Comparison of ENCODE assay signal across 8 mouse cellular contexts in genomic region chr8:46739956-46740512, GRCm38 (mm10). TPM values are rescaled to one million over a fixed set of nuclear protein-coding genes. Genes with fewer than 3 reads are reported as not detected.
A peak's percentile ranks its signal among the peaks of the same experiment; 100 is the strongest.
DNase-seq lines count a peak whose midpoint lies in the region; ATAC-seq lines count a peak whose summit lies in the region.

No protein-coding gene starts in this region.

- peak overlapping the region; percentile 89 for H3K9ac ChIP-seq in heart, embryonic 16.5 days (ENCODE audit: low read length)

- peaks cover 24% of the 10 kb centered on the region for H3K4me1 ChIP-seq in heart, embryonic 16.5 days (ENCODE audit: control insufficient read depth, insufficient read depth, low read length)
- H3K4me1 ChIP-seq in midbrain, embryonic 10.5 days, result peaks cover 24% of the 10 kb centered on the region

- peaks cover 6% of the 10 kb centered on the region; the same call in 1 of the 2 replicates for H3K9me3 ChIP-seq in heart, embryonic 16.5 days (replicated peaks; ENCODE audit: control insufficient read depth, low read length)
- peaks cover 7% of the 10 kb centered on the region; the same call in 1 of the 2 replicates for H3K9me3 ChIP-seq in midbrain, embryonic 10.5 days (replicated peaks)

- H3K36me3 ChIP-seq in heart, embryonic 16.5 days (ENCODE audit: control insufficient read depth, insufficient read depth), result no peaks in the 10 kb centered on the region
- 0 out of 2 replicates have a peak, but pooled peaks cover 4% of the 10 kb centered on the region for H3K36me3 ChIP-seq in midbrain, embryonic 10.5 days

- peak overlapping the region; percentile 80 for H3K4me3 ChIP-seq in heart, embryonic 16.5 days (ENCODE audit: low read length)
- peak overlapping the region; percentile 93 for H3K4me3 ChIP-seq in midbrain, embryonic 10.5 days

- peak overlapping the region; percentile 59 for H3K4me2 ChIP-seq in heart, embryonic 16.5 days (ENCODE audit: low read depth, low read length)

- no peak for DNase-seq in cerebellum, postnatal 14 days
- peak; percentile 51 for DNase-seq in 3T3-L1 (ENCODE audit: low read depth, low spot score)
- DNase-seq in embryo, embryonic 9.5 days (ENCODE audit: extremely low spot score), result peak; percentile 62
- DNase-seq in layer of hippocampus, postnatal 36 days, result peak; percentile 35 to 37
- no peak for DNase-seq in midbrain, embryonic 10.5 days (ENCODE audit: low spot score)
- peak; percentile 29 for DNase-seq in thymus, postnatal 0 days (ENCODE audit: low spot score)

- H3K27ac ChIP-seq in heart, embryonic 16.5 days (ENCODE audit: low read length), result peak overlapping the region; percentile 96
- peak overlapping the region; percentile 98 for H3K27ac ChIP-seq in midbrain, embryonic 10.5 days (replicated peaks)

- no peaks in the 10 kb centered on the region for H3K27me3 ChIP-seq in heart, embryonic 16.5 days (ENCODE audit: control insufficient read depth, insufficient read depth, low read length)
- H3K27me3 ChIP-seq in midbrain, embryonic 10.5 days (ENCODE audit: low read depth, poor library complexity, severe bottlenecking), result peaks cover 11% of the 10 kb centered on the region; the same call in 1 of the 2 replicates

- peak; percentile 3; the same call in 1 of the 2 replicates for ATAC-seq in cerebellum, adult (ENCODE audit: insufficient number of reproducible peaks, low FRiP score, low TSS enrichment)
- ATAC-seq in heart, embryonic 16.5 days (replicated peaks; ENCODE audit: extremely low read depth, insufficient read depth, low FRiP score), result no peak

- WGBS in heart, embryonic 16.5 days, result 1% methylated on average over 22 of the region's 22 CpGs
- 0% methylated on average over 22 of the region's 22 CpGs for WGBS in midbrain, embryonic 10.5 days

RNA-seq across cellular contexts. Expression of gene Irf2, which starts 0.5 kb away (rescaled TPM):
- polyA plus RNA-seq in heart, embryonic 16.5 days (2015; fragmentation: Nextera tagmentation; extraction: Ambion mirVana), result 16.7 and 22.5 TPM in 2 replicates
- total RNA-seq in layer of hippocampus, postnatal 36 days (2021), result 10 to 100 TPM; 61.8 to 62.2 TPM
- polyA plus RNA-seq in midbrain, embryonic 10.5 days (2016; fragmentation: Nextera tagmentation; extraction: Ambion mirVana), result 7.4 and 8.6 TPM in 2 replicates
- 54.9 and 57.8 TPM in 2 replicates for polyA plus RNA-seq in thymus, postnatal 0 days (2015; fragmentation: Nextera tagmentation; extraction: Ambion mirVana)

Comparison
In these comparisons a context has a peak if more than half of its experiments do, and no peak if none do; other contexts are left out.
1. DNase-seq: peak in 3T3-L1 (single experiment), embryo, embryonic 9.5 days (single experiment), layer of hippocampus, postnatal 36 days (2 of 2) and thymus, postnatal 0 days (single experiment); none in cerebellum, postnatal 14 days (0 of 2) and midbrain, embryonic 10.5 days (single experiment).